Mouse (Mus musculus) cerebellum, adult 2 months (tissue): ENCODE measurements around the gene Znfx1.

ENCODE experiments used
- CTCF ChIP-seq: fragments of 200-500 bp; IDR thresholded peaks from 2 replicates; pipeline ENCODE4 v1.5.1; 2011; ENCODE audit warnings: low read depth, mild to moderate bottlenecking, control low read depth, low read length, moderate library complexity, borderline replicate concordance; ENCODE audit not compliant: insufficient read depth
- POLR2A ChIP-seq: fragments of 200-500 bp; IDR thresholded peaks from 2 replicates; pipeline ENCODE4 v1.6.1; 2011; ENCODE audit warnings: low read length, control low read depth, borderline replicate concordance; ENCODE audit not compliant: insufficient read depth

- TF ChIP-seq CTCF (no peak), POLR2A (no peak)
Observed at GRCm38 (mm10) chr2:167074587-167074986, 11.8 kb upstream of the Znfx1 start.
